Mouse (Mus musculus) cerebellum, postnatal 25 days (tissue): Measurements from ENCODE around the gene Kif7.

Experiments used
- DNase-seq, 2 experiments: peaks; one replicate each; pipeline ENCODE4 v3.0.0; 2021; ENCODE audit warnings: mixed read lengths in 2 of 2

The Kif7 gene

GRCm38 (mm10) chr7:79715187-79715981 lies at the start of gene Kif7:
Kif7 (minus strand) TSS chr7:79715720.
- DNase-seq: peak; percentile 29 to 62

- no peak for DNase-seq
Observed at GRCm38 (mm10) chr7:79762106-79762505, 46.6 kb upstream of the Kif7 start.

- DNase-seq: peak in 1 of 2 experiments; percentile 11
Observed at GRCm38 (mm10) chr7:79761124-79761876, 45.8 kb upstream of the Kif7 start.

GRCm38 (mm10) chr7:79759766-79760165 lies 44.2 kb upstream of the Kif7 start:
- DNase-seq: no peak

- no peak for DNase-seq
Observed at GRCm38 (mm10) chr7:79758176-79758575, 42.7 kb upstream of the Kif7 start.

GRCm38 (mm10) chr7:79756334-79756733 lies 40.8 kb upstream of the Kif7 start:
- DNase-seq: no peak

GRCm38 (mm10) chr7:79749511-79749910 lies 34.0 kb upstream of the Kif7 start:
- no peak for DNase-seq

- DNase-seq: no peak
Observed at GRCm38 (mm10) chr7:79747659-79748058, 32.1 kb upstream of the Kif7 start.

- DNase-seq: no peak
Observed at GRCm38 (mm10) chr7:79744585-79744984, 29.1 kb upstream of the Kif7 start.

GRCm38 (mm10) chr7:79744051-79744450 lies 28.5 kb upstream of the Kif7 start:
- no peak for DNase-seq

- DNase-seq: peak; percentile 72 to 82
Observed at GRCm38 (mm10) chr7:79742659-79743536, 27.4 kb upstream of the Kif7 start, which contains the start of the genes Pex11a and Wdr93. Pex11a (minus strand) TSS chr7:79743131. Wdr93 (plus strand) TSS chr7:79743163.

GRCm38 (mm10) chr7:79742277-79742658 lies 26.7 kb upstream of the Kif7 start:
- no peak for DNase-seq

GRCm38 (mm10) chr7:79740279-79740678 lies 24.8 kb upstream of the Kif7 start:
- DNase-seq: no peak

- DNase-seq: no peak
Observed at GRCm38 (mm10) chr7:79738913-79739312, 23.4 kb upstream of the Kif7 start.

- no peak for DNase-seq
Observed at GRCm38 (mm10) chr7:79736511-79736910, 21.0 kb upstream of the Kif7 start.

- DNase-seq: no peak
Observed at GRCm38 (mm10) chr7:79734563-79734962, 19.0 kb upstream of the Kif7 start.

- no peak for DNase-seq
Observed at GRCm38 (mm10) chr7:79732622-79733021, 17.1 kb upstream of the Kif7 start, which contains the start of gene Plin1. Plin1 (minus strand) TSS chr7:79732903.

GRCm38 (mm10) chr7:79731438-79731837 lies 15.9 kb upstream of the Kif7 start:
- DNase-seq: no peak

GRCm38 (mm10) chr7:79729743-79730370 lies 14.3 kb upstream of the Kif7 start:
- no peak for DNase-seq

GRCm38 (mm10) chr7:79729169-79729568 lies 13.6 kb upstream of the Kif7 start:
- DNase-seq: peak; percentile 55 to 75

GRCm38 (mm10) chr7:79728219-79728618 lies 12.7 kb upstream of the Kif7 start:
- peak; percentile 34 to 60 for DNase-seq

GRCm38 (mm10) chr7:79727091-79727490 lies 11.6 kb upstream of the Kif7 start:
- peak; percentile 29 to 68 for DNase-seq
